Mouse (Mus musculus) kidney, adult 2 months (tissue): ENCODE measurements around the gene H2afy. TPM values are rescaled to one million over a fixed set of nuclear protein-coding genes. Genes with fewer than 3 reads are reported as not detected.

Experiments used
- DNase-seq: peaks from one replicate; pipeline ENCODE4 v3.0.0; 2021
- H3K27ac ChIP-seq: fragments of 200-500 bp; 2 replicates; pipeline ENCODE4 v1.5.1; 2012; ENCODE audit warnings: low read depth, low read length, control low read depth, inconsistent platforms; ENCODE audit not compliant: insufficient read depth
- H3K27me3 ChIP-seq: fragments of 200-500 bp; replicated peaks from 2 replicates; pipeline ENCODE4 v1.6.1; 2012; ENCODE audit warnings: mild to moderate bottlenecking, moderate library complexity, low read length, inconsistent platforms; ENCODE audit not compliant: control insufficient read depth, insufficient read depth
- H3K36me3 ChIP-seq: fragments of 200-500 bp; 2 replicates; pipeline ENCODE4 v1.6.1; 2012; ENCODE audit warnings: mild to moderate bottlenecking, moderate library complexity, low read length, inconsistent platforms; ENCODE audit not compliant: control insufficient read depth, insufficient read depth
- H3K4me1 ChIP-seq: fragments of 200-500 bp; 2 replicates; pipeline ENCODE4 v1.6.1; 2011; ENCODE audit warnings: low read length; ENCODE audit not compliant: control insufficient read depth, insufficient read depth
- H3K4me3 ChIP-seq: fragments of 200-500 bp; 2 replicates; pipeline ENCODE4 v1.5.1; 2011; ENCODE audit warnings: mild to moderate bottlenecking, low read depth, low read length, control low read depth; ENCODE audit not compliant: insufficient read depth
- CTCF ChIP-seq: fragments of 200-500 bp; conservative IDR thresholded peaks from 2 replicates; pipeline ENCODE4 v1.5.1; 2011; ENCODE audit warnings: low read depth, mild to moderate bottlenecking, control low read depth, low read length, moderate library complexity, mixed read lengths; ENCODE audit not compliant: insufficient read depth, insufficient read length
- POLR2A ChIP-seq: fragments of 200-500 bp; IDR thresholded peaks from one replicate; pipeline ENCODE4 v1.6.1; 2011; ENCODE audit warnings: low read depth, low read length, control low read depth
- WGBS: fragments of 180-500 bp; shearing (Covaris S2); methylation state at CpG from one replicate; pipeline ENCODE4 v1.1.7; 2018; 5-methylcytosine and 5-hydroxymethylcytosine counted together
- polyA plus RNA-seq: library from polyadenylated mRNA; depleted of rRNA; stranded (reverse); fragments of >200 nt; gene quantifications from 2 replicates; pipeline ENCODE4 v1.2.3, GENCODE M21; 2012

H2afy gene
- polyA plus RNA-seq, 1 experiment = 89.3 TPM

- Histone ChIP-seq H3K27ac (peak overlapping the region; percentile 54; the same call in 1 of the 2 replicates), H3K27me3 (no peaks in the 10 kb centered on the region), H3K4me1 (peaks cover 3% of the 10 kb centered on the region; the same call in 1 of the 2 replicates), H3K4me3 (peak overlapping the region; percentile 87), H3K36me3 (no peaks in the 10 kb centered on the region)
- TF ChIP-seq CTCF = no peak
- TF ChIP-seq POLR2A = no peak
- under 1% methylated on average over 50 of the region's 50 CpGs for WGBS
- DNase-seq = peak; percentile 50
Measured at GRCm38 (mm10) chr13:56134631-56135181, 1.5 kb downstream of the H2afy start.

GRCm38 (mm10) chr13:56134031-56134430 lies 2.1 kb downstream of the H2afy start:
- Histone ChIP-seq H3K27ac (no peak overlapping the region), H3K36me3 (no peaks in the 10 kb centered on the region), H3K27me3 (no peaks in the 10 kb centered on the region), H3K4me3 (no peak overlapping the region; the same call in 1 of the 2 replicates), H3K4me1 (peaks cover 3% of the 10 kb centered on the region; the same call in 1 of the 2 replicates)
- DNase-seq = no peak
- no peak for TF ChIP-seq CTCF
- no peak for TF ChIP-seq POLR2A
- WGBS = 28% methylated on average over 5 of the region's 5 CpGs

GRCm38 (mm10) chr13:56132941-56133340 lies 3.2 kb downstream of the H2afy start:
- no peak for DNase-seq
- H3K27me3 ChIP-seq = no peaks in the 10 kb centered on the region
- H3K4me1 ChIP-seq = peaks cover 3% of the 10 kb centered on the region; the same call in 1 of the 2 replicates
- H3K4me3 ChIP-seq = no peak overlapping the region
- no peaks in the 10 kb centered on the region for H3K36me3 ChIP-seq
- TF ChIP-seq POLR2A (no peak), CTCF (no peak)
- 70% methylated on average over 7 of the region's 7 CpGs for WGBS
- H3K27ac ChIP-seq = no peak overlapping the region

GRCm38 (mm10) chr13:56132326-56132936 lies 3.7 kb downstream of the H2afy start:
- H3K36me3 ChIP-seq = peaks cover 1% of the 10 kb centered on the region
- no peaks in the 10 kb centered on the region for H3K27me3 ChIP-seq
- TF ChIP-seq CTCF (no peak), POLR2A (no peak)
- no peak overlapping the region for H3K27ac ChIP-seq
- WGBS = 54% methylated on average over 11 of the region's 11 CpGs
- H3K4me1 ChIP-seq = peaks cover 3% of the 10 kb centered on the region; the same call in 1 of the 2 replicates
- H3K4me3 ChIP-seq = no peak overlapping the region
- DNase-seq = peak; percentile 32

GRCm38 (mm10) chr13:56130544-56130943 lies 5.6 kb downstream of the H2afy start:
- 70% methylated on average over 8 of the region's 8 CpGs for WGBS
- Histone ChIP-seq H3K4me3 (no peak overlapping the region), H3K27ac (no peak overlapping the region), H3K27me3 (no peaks in the 10 kb centered on the region), H3K36me3 (peaks cover 2% of the 10 kb centered on the region), H3K4me1 (no peaks in the 10 kb centered on the region; the same call in 1 of the 2 replicates)
- no peak for TF ChIP-seq CTCF
- no peak for TF ChIP-seq POLR2A
- no peak for DNase-seq

GRCm38 (mm10) chr13:56129578-56129977 lies 6.6 kb downstream of the H2afy start:
- Histone ChIP-seq H3K36me3 (peaks cover 2% of the 10 kb centered on the region), H3K4me1 (no peaks in the 10 kb centered on the region; the same call in 1 of the 2 replicates), H3K27me3 (no peaks in the 10 kb centered on the region), H3K27ac (no peak overlapping the region), H3K4me3 (no peak overlapping the region)
- TF ChIP-seq POLR2A (no peak), CTCF (no peak)
- 88% methylated on average over 3 of the region's 3 CpGs for WGBS
- no peak for DNase-seq

- Histone ChIP-seq H3K4me3 (no peak overlapping the region), H3K27ac (no peak overlapping the region), H3K27me3 (no peaks in the 10 kb centered on the region), H3K36me3 (peaks cover 2% of the 10 kb centered on the region), H3K4me1 (no peaks in the 10 kb centered on the region; the same call in 1 of the 2 replicates)
- WGBS = 75% methylated on average over 4 of the region's 4 CpGs
- no peak for DNase-seq
- TF ChIP-seq POLR2A (no peak), CTCF (no peak)
Measured at GRCm38 (mm10) chr13:56129014-56129413, 7.1 kb downstream of the H2afy start.
